Mouse (Mus musculus): Measurements from ENCODE around the gene Txn2. TPM values are rescaled to one million over a fixed set of nuclear protein-coding genes. Genes with fewer than 3 reads are reported as not detected.

Gene Txn2
- polyA plus RNA-seq, 1 experiment from 2014 or later = 248 TPM

- H3K4me2 ChIP-seq = no peak overlapping the region
- no peaks in the 10 kb centered on the region for H3K9me3 ChIP-seq
- 90% methylated on average over 12 of the region's 12 CpGs for WGBS
- peaks cover 93% of the 10 kb centered on the region for H3K36me3 ChIP-seq
- no peak overlapping the region for H3K4me3 ChIP-seq
- no peak overlapping the region for H3K27ac ChIP-seq (replicated peaks)
- H3K4me1 ChIP-seq = peaks cover 9% of the 10 kb centered on the region; the same call in 1 of the 2 replicates
- H3K9ac ChIP-seq = no peak overlapping the region
- ATAC-seq (ENCODE audit: extremely low read depth, insufficient number of reproducible peaks, low FRiP score, low TSS enrichment) = no peak
- no peaks in the 10 kb centered on the region for H3K27me3 ChIP-seq (replicated peaks)
These were observed 9.4 kb downstream of the Txn2 start for GRCm38 (mm10) chr15:77919441-77919840.

DNA sequence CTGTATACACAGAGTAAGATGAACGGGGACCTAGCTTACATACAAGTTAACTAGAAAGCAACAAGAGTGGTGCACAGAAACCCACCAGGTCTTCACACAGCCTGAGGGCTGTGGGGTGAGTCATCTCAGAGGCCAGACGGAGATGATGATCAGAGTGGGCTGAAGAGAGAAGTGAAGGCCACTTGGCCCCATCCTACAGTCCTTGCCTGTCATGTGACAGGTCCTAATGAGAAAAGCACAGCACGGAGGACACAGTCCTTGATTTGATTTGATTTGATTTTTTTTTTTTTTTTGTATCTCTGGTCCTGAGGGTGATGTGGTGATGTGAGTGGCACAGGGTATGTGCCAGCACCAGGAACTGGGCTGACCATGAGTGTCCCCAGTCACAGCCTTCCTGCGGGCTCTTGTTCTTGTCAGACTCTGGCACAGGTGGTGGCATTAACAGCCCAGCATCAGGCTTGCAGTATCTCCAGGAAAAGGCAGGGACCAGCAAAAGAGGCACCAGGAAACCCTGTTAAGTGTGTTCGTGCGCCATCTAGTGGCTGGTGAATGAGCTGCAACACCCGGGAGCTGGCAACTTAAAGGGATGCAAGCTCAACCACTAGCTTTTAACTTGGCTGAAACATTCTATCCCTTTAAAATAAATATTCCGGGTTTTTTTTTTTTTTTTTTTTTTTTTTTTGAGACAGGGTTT is 11.8 kb downstream of the Txn2 start:
- Histone ChIP-seq H3K4me1 (peaks cover 20% of the 10 kb centered on the region), H3K27ac (replicated peaks) (no peak overlapping the region), H3K36me3 (peaks cover 76% of the 10 kb centered on the region), H3K4me2 (no peak overlapping the region), H3K9me3 (no peaks in the 10 kb centered on the region), H3K27me3 (replicated peaks) (no peaks in the 10 kb centered on the region), H3K4me3 (no peak overlapping the region), H3K9ac (no peak overlapping the region)
- WGBS = 32% methylated on average over 8 of the region's 8 CpGs
- ATAC-seq (ENCODE audit: extremely low read depth, insufficient number of reproducible peaks, low FRiP score, low TSS enrichment) = no peak

GRCm38 (mm10) chr15:77915287-77915686 is 13.5 kb downstream of the Txn2 start:
- Histone ChIP-seq H3K27me3 (replicated peaks) (no peaks in the 10 kb centered on the region), H3K36me3 (peaks cover 62% of the 10 kb centered on the region), H3K4me2 (no peak overlapping the region), H3K9ac (no peak overlapping the region), H3K27ac (replicated peaks) (no peak overlapping the region), H3K4me3 (no peak overlapping the region), H3K4me1 (peaks cover 31% of the 10 kb centered on the region), H3K9me3 (no peaks in the 10 kb centered on the region)
- no peak for ATAC-seq (ENCODE audit: extremely low read depth, insufficient number of reproducible peaks, low FRiP score, low TSS enrichment)
- WGBS = 94% methylated on average over 4 of the region's 4 CpGs

GRCm38 (mm10) chr15:77914507-77914906 is 14.3 kb downstream of the Txn2 start:
- Histone ChIP-seq H3K4me3 (no peak overlapping the region), H3K4me2 (no peak overlapping the region), H3K9me3 (no peaks in the 10 kb centered on the region), H3K4me1 (peaks cover 33% of the 10 kb centered on the region), H3K9ac (no peak overlapping the region), H3K36me3 (peaks cover 54% of the 10 kb centered on the region), H3K27me3 (replicated peaks) (no peaks in the 10 kb centered on the region), H3K27ac (replicated peaks) (no peak overlapping the region)
- ATAC-seq (ENCODE audit: extremely low read depth, insufficient number of reproducible peaks, low FRiP score, low TSS enrichment) = no peak
- 97% methylated on average over 3 of the region's 3 CpGs for WGBS

DNA sequence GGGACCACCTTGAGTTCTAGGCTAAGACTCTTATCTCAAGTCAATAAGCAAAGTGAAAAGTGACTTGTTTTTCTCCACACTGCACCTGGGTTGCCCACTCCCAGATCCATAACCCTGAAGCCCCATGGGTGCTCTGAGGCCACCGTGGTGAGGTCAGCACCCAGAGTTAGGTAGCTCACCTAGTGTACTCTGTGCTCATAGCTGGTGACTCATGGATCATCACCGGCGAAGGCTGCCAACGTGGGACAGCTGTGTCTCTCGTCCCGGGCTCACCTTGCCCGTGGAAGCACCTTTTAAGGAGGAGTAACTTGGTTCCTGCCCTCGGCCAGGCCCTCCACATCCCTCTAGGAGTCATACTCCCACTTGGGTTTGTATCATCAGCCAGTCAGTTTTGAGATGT is 15.8 kb downstream of the Txn2 start:
- Histone ChIP-seq H3K4me1 (peaks cover 33% of the 10 kb centered on the region), H3K36me3 (peaks cover 39% of the 10 kb centered on the region), H3K9ac (peak overlapping the region; percentile 12; the same call in 1 of the 2 replicates), H3K9me3 (no peaks in the 10 kb centered on the region), H3K4me2 (no peak overlapping the region), H3K27me3 (replicated peaks) (no peaks in the 10 kb centered on the region), H3K4me3 (no peak overlapping the region), H3K27ac (replicated peaks) (peak overlapping the region; percentile 80)
- no peak for ATAC-seq (ENCODE audit: extremely low read depth, insufficient number of reproducible peaks, low FRiP score, low TSS enrichment)
- 65% methylated on average over 8 of the region's 8 CpGs for WGBS

GRCm38 (mm10) chr15:77912585-77912984 is 16.2 kb downstream of the Txn2 start:
- H3K9ac ChIP-seq = peak overlapping the region; percentile 12
- no peaks in the 10 kb centered on the region for H3K9me3 ChIP-seq
- peaks cover 33% of the 10 kb centered on the region for H3K4me1 ChIP-seq
- no peak for ATAC-seq (ENCODE audit: extremely low read depth, insufficient number of reproducible peaks, low FRiP score, low TSS enrichment)
- H3K27ac ChIP-seq (replicated peaks) = peak overlapping the region; percentile 80
- no peak overlapping the region for H3K4me2 ChIP-seq
- peaks cover 35% of the 10 kb centered on the region for H3K36me3 ChIP-seq
- H3K27me3 ChIP-seq (replicated peaks) = no peaks in the 10 kb centered on the region
- no peak overlapping the region for H3K4me3 ChIP-seq
- 51% methylated on average over 7 of the region's 7 CpGs for WGBS

DNA sequence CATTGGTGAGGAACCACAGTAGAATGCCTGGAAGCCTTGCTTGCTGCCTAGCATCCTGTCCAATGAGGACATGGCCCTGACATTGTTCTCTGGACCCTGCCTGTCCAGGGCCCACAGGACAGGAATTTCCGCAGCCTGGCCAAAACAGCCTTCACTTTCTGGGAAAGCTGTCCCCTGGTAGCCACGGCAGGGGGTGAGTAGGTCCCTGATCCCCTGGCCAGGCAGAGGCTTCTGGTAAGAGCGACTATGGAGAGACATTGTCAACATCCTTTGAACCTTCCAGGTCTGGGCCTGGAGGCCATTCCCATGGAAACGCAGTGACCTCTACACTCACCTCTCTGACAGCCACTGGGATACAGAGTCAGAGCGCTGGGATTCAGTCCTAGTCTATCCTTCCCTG is 16.8 kb downstream of the Txn2 start:
- peak overlapping the region; percentile 80 for H3K27ac ChIP-seq (replicated peaks)
- 48% methylated on average over 5 of the region's 5 CpGs for WGBS

GRCm38 (mm10) chr15:77911065-77911464 is 17.7 kb downstream of the Txn2 start:
- H3K27ac ChIP-seq (replicated peaks) = peak overlapping the region; percentile 80
- peaks cover 24% of the 10 kb centered on the region for H3K36me3 ChIP-seq
- ATAC-seq (ENCODE audit: extremely low read depth, insufficient number of reproducible peaks, low FRiP score, low TSS enrichment) = 0 out of 2 replicates have a peak, but pooled peaks have one; percentile 17
- WGBS = 13% methylated on average over 2 of the region's 2 CpGs
- H3K4me1 ChIP-seq = peaks cover 38% of the 10 kb centered on the region
- no peaks in the 10 kb centered on the region for H3K9me3 ChIP-seq
- no peak overlapping the region for H3K4me2 ChIP-seq
- no peak overlapping the region for H3K4me3 ChIP-seq
- 0 out of 2 replicates have a peak overlapping the region, but pooled peaks have one; percentile 8 for H3K9ac ChIP-seq
- H3K27me3 ChIP-seq (replicated peaks) = no peaks in the 10 kb centered on the region

More for the DNA sequence above, 16.8 kb downstream of the Txn2 start:
- Histone ChIP-seq H3K36me3 (peaks cover 33% of the 10 kb centered on the region), H3K4me3 (no peak overlapping the region), H3K9ac (peak overlapping the region; percentile 12; the same call in 1 of the 2 replicates), H3K4me2 (no peak overlapping the region), H3K9me3 (no peaks in the 10 kb centered on the region), H3K27me3 (replicated peaks) (no peaks in the 10 kb centered on the region), H3K4me1 (peaks cover 32% of the 10 kb centered on the region)
- no peak for ATAC-seq (ENCODE audit: extremely low read depth, insufficient number of reproducible peaks, low FRiP score, low TSS enrichment)

DNA sequence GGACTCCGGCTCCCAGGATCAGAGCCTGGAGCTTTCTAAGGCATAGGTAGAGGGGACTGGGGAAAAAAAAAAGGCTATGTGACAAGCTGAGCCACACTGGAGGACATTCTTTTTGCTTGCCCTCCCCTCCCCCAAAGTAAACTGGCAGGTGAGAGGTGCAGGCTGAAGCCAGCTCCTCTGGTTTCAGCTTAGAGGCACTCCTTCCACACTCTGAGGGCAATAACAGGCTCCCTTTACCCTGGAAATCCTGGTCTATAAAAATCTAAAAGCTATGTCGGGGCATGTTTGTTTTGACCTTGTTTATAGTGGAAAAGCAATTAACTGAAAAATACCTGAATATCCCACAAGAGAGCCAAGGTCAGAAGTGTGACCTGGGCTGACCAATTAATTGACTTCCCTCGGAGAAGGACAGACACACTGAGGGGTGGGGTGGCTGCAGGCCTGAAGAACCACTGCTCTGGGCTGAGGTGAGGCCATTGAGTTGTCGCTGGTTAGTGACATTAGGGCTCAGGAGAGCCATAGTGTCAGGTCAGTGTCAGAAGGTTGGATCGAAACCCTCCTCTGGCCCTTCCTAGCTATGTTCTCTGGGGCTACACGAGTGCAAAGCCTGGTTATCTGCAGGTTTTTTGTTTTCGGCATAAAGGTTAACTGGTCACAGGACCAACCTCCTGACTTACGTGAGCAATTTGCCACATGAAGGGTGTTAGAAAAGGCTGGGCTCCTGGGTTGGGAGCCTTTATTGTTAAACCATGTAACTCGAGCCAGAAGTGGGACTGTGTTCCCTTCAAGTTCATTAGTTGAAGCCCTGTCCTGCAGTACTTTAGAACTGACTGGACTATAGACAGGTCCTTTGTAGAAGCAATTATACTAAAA is 20.9 kb downstream of the Txn2 start:
- ATAC-seq (ENCODE audit: extremely low read depth, insufficient number of reproducible peaks, low FRiP score, low TSS enrichment) = no peak
- H3K9ac ChIP-seq = peak overlapping the region; percentile 40; the same call in 1 of the 2 replicates
- no peak overlapping the region for H3K27ac ChIP-seq (replicated peaks)
- WGBS = 61% methylated on average over 9 of the region's 9 CpGs
- peaks cover 59% of the 10 kb centered on the region for H3K4me1 ChIP-seq
- H3K9me3 ChIP-seq = no peaks in the 10 kb centered on the region
- H3K4me3 ChIP-seq = no peak overlapping the region
- H3K27me3 ChIP-seq (replicated peaks) = no peaks in the 10 kb centered on the region
- no peak overlapping the region for H3K4me2 ChIP-seq
- no peaks in the 10 kb centered on the region for H3K36me3 ChIP-seq

DNA sequence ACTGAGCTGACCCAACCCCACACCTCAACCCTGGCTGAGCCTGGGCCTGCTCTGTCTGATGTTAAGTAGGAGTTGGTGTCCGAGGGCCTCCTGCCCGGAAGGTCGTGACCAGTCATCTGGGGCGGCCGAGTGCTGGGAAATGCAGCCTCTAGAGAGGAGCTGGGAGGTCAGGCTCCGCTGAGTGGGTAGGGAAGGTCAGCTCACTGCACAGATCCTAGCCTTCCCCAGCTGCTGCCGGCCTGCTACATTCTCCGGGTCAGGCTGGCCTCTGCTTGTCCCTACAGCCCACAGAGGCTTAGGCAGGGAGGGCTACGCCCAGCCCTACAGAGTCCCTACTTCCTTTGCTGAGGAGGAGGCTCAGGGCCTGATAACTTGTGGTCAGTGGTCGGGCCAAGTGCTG is 22.3 kb downstream of the Txn2 start:
- Histone ChIP-seq H3K4me3 (no peak overlapping the region), H3K9ac (peak overlapping the region; percentile 81), H3K27me3 (replicated peaks) (no peaks in the 10 kb centered on the region), H3K9me3 (no peaks in the 10 kb centered on the region), H3K36me3 (no peaks in the 10 kb centered on the region), H3K4me2 (no peak overlapping the region), H3K27ac (replicated peaks) (peak overlapping the region; percentile 84; the same call in 1 of the 2 replicates), H3K4me1 (peaks cover 46% of the 10 kb centered on the region)
- no peak for ATAC-seq (ENCODE audit: extremely low read depth, insufficient number of reproducible peaks, low FRiP score, low TSS enrichment)
- 41% methylated on average over 10 of the region's 10 CpGs for WGBS

- H3K9ac ChIP-seq = peak overlapping the region; percentile 81
- H3K36me3 ChIP-seq = no peaks in the 10 kb centered on the region
- no peaks in the 10 kb centered on the region for H3K9me3 ChIP-seq
- no peaks in the 10 kb centered on the region for H3K27me3 ChIP-seq (replicated peaks)
- peaks cover 41% of the 10 kb centered on the region for H3K4me1 ChIP-seq
- peak overlapping the region; percentile 84 for H3K27ac ChIP-seq (replicated peaks)
- H3K4me3 ChIP-seq = no peak overlapping the region
- WGBS = 72% methylated on average over 8 of the region's 8 CpGs
- no peak for ATAC-seq (ENCODE audit: extremely low read depth, insufficient number of reproducible peaks, low FRiP score, low TSS enrichment)
- peak overlapping the region; percentile 74; the same call in 1 of the 2 replicates for H3K4me2 ChIP-seq
These were observed 22.7 kb downstream of the Txn2 start for GRCm38 (mm10) chr15:77906081-77906480.

Data from heart, embryonic 13.5 days (tissue).